16 mouse cellular contexts compared by ENCODE assay signal in the genomic region with DNA sequence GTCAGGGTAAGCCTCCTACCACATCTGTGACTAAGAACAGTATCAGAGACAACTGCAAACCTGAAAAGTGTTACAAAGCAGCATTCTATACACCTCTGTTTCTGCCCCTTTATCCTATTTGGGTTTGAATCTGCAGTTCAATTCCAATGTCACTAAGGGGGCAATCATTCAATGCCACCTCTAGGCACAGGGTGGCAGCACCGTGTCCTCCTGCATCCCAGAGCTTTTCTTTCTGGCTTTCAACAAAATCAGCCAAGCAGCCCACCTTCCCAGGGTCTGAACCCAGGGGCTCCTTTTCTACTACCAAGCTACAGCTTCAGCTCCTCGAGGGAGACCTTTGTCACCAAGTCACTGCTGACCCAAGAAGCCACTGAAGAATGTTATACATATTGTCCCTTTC. TPM values are rescaled to one million over a fixed set of nuclear protein-coding genes. Genes with fewer than 3 reads are reported as not detected.
A peak's percentile ranks its signal among the peaks of the same experiment; 100 is the strongest.
DNase-seq lines count a peak whose midpoint lies in the region; ATAC-seq and TF ChIP-seq lines count a peak whose summit lies in the region.
"Had no signal": no experiment of that assay in that cellular context is flagged by ENCODE, and none has a peak within 500 bp of the region (broad histone marks: within the 10 kb centered on the region; RNA-seq: fewer than 3 reads in every experiment).

No protein-coding gene starts in this region.

- H3K9ac ChIP-seq in intestine, postnatal 0 days (ENCODE audit: low read depth, low read length) = no peak overlapping the region
- no peak overlapping the region for H3K9ac ChIP-seq in intestine, embryonic 15.5 days
- no peak overlapping the region for H3K9ac ChIP-seq in lung, embryonic 14.5 days
- H3K9ac ChIP-seq: liver, embryonic 12.5 days; midbrain, embryonic 15.5 days had no signal

- H3K27me3 ChIP-seq in intestine, postnatal 0 days (replicated peaks; ENCODE audit: control insufficient read depth, insufficient read depth, low read length) = no peaks in the 10 kb centered on the region
- no peaks in the 10 kb centered on the region for H3K27me3 ChIP-seq in intestine, embryonic 15.5 days (replicated peaks)
- H3K27me3 ChIP-seq in lung, embryonic 14.5 days (ENCODE audit: insufficient read depth, low read length) = no peaks in the 10 kb centered on the region
- H3K27me3 ChIP-seq in Patski = no peaks in the 10 kb centered on the region
- H3K27me3 ChIP-seq: embryonic facial prominence, embryonic 13.5 days; liver, embryonic 12.5 days; midbrain, embryonic 15.5 days had no signal

- no peak overlapping the region for H3K27ac ChIP-seq in intestine, postnatal 0 days (ENCODE audit: low read depth, low read length)
- no peak overlapping the region for H3K27ac ChIP-seq in intestine, embryonic 15.5 days
- H3K27ac ChIP-seq in lung, embryonic 14.5 days (ENCODE audit: low read depth) = no peak overlapping the region
- H3K27ac ChIP-seq: embryonic facial prominence, embryonic 13.5 days; liver, embryonic 12.5 days; midbrain, embryonic 15.5 days had no signal

- DNase-seq in lung, embryonic 14.5 days = no peak
- no peak for DNase-seq in lung, postnatal 14 days
- DNase-seq in Patski (ENCODE audit: low read depth, low spot score) = no peak
- no peak for DNase-seq in right cerebral cortex, adult 2 months (ENCODE audit: low spot score in 2 of 2)
- DNase-seq: cerebellum, postnatal 25 days; heart, adult 18-20 months; kidney, postnatal 10 days; lung, postnatal 4 days had no signal

- H3K4me2 ChIP-seq in intestine, postnatal 0 days (replicated peaks; ENCODE audit: low read depth) = no peak overlapping the region
- no peak overlapping the region for H3K4me2 ChIP-seq in intestine, embryonic 15.5 days (replicated peaks)
- H3K4me2 ChIP-seq in lung, embryonic 14.5 days = no peak overlapping the region
- H3K4me2 ChIP-seq: embryonic facial prominence, embryonic 13.5 days; liver, embryonic 12.5 days; midbrain, embryonic 15.5 days had no signal

- H3K4me3 ChIP-seq in intestine, postnatal 0 days (ENCODE audit: low read depth, low read length) = no peak overlapping the region
- no peak overlapping the region for H3K4me3 ChIP-seq in intestine, embryonic 15.5 days (replicated peaks)
- H3K4me3 ChIP-seq in lung, embryonic 14.5 days (ENCODE audit: low read depth, low read length) = no peak overlapping the region
- H3K4me3 ChIP-seq: embryonic facial prominence, embryonic 13.5 days; liver, embryonic 12.5 days; midbrain, embryonic 15.5 days had no signal

- H3K4me1 ChIP-seq in intestine, postnatal 0 days (replicated peaks; ENCODE audit: control insufficient read depth, insufficient read depth, low read length) = no peaks in the 10 kb centered on the region
- no peaks in the 10 kb centered on the region for H3K4me1 ChIP-seq in intestine, embryonic 15.5 days (replicated peaks)
- no peaks in the 10 kb centered on the region for H3K4me1 ChIP-seq in lung, embryonic 14.5 days (ENCODE audit: insufficient read depth)
- H3K4me1 ChIP-seq: embryonic facial prominence, embryonic 13.5 days; liver, embryonic 12.5 days; midbrain, embryonic 15.5 days had no signal

- no peak for ATAC-seq in intestine, postnatal 0 days
- ATAC-seq in intestine, embryonic 15.5 days = no peak
- no peak for ATAC-seq in lung, embryonic 14.5 days (ENCODE audit: insufficient read depth)
- no peak for ATAC-seq in Patski
- peak; percentile 37; the same call in 1 of the 2 replicates for ATAC-seq in megakaryocyte progenitor cell, adult 5-6 weeks (replicated peaks; ENCODE audit: poor library complexity)
- ATAC-seq: activated CD4-positive, CD25-positive, alpha-beta regulatory T cell, adult 4 months; CD4-positive, CD25-positive, alpha-beta regulatory T cell, adult 4 months; liver, embryonic 12.5 days; midbrain, embryonic 15.5 days had no signal

- peaks cover 57% of the 10 kb centered on the region for H3K36me3 ChIP-seq in intestine, postnatal 0 days (ENCODE audit: control insufficient read depth, insufficient read depth)
- H3K36me3 ChIP-seq in intestine, embryonic 15.5 days = peaks cover 16% of the 10 kb centered on the region
- peaks cover 20% of the 10 kb centered on the region for H3K36me3 ChIP-seq in lung, embryonic 14.5 days (ENCODE audit: insufficient read depth)

- POLR2A ChIA-PET in Patski (lab: Charles Lee) = interaction anchor here (0.6 kb wide), 2 partner anchors 12 to 14 kb away, joined by 3 read pairs; no protein-coding TSS in a partner anchor

- in situ Hi-C loops in Patski (cut with MboI; ENCODE audit: low pct_unique_long_range_greater_than_20kb) = no loop called here

- 61% methylated on average over 2 of the region's 2 CpGs for WGBS in intestine, postnatal 0 days
- WGBS in intestine, embryonic 15.5 days = 70% methylated on average over 2 of the region's 2 CpGs
- WGBS in lung, embryonic 14.5 days = 51% methylated on average over 2 of the region's 2 CpGs

- no peaks in the 10 kb centered on the region for H3K9me3 ChIP-seq in intestine, postnatal 0 days (ENCODE audit: control insufficient read depth)
- H3K9me3 ChIP-seq in intestine, embryonic 15.5 days = no peaks in the 10 kb centered on the region
- no peaks in the 10 kb centered on the region for H3K9me3 ChIP-seq in lung, embryonic 14.5 days (ENCODE audit: low read depth, low read length)
- H3K9me3 ChIP-seq: embryonic facial prominence, embryonic 13.5 days; liver, embryonic 12.5 days; midbrain, embryonic 15.5 days had no signal

- TF ChIP-seq CTCF in intestine, postnatal 0 days (IDR thresholded peaks at IDR 0.05; ENCODE audit: low read depth) = peak; percentile 48
- peak; percentile 21; the same call in 1 of the 2 replicates for TF ChIP-seq CTCF in lung, embryonic 14.5 days (IDR thresholded peaks at IDR 0.05; ENCODE audit: low read depth)
- peak; percentile 57 for TF ChIP-seq CTCF in Patski (IDR thresholded peaks at IDR 0.05)

- CTCF ChIA-PET in Patski (lab: Charles Lee) = no interaction called here

RNA-seq across cellular contexts. Expression of a gene that starts 16.6 kb away (rescaled TPM):
- polyA plus RNA-seq in intestine, postnatal 0 days (2015; fragmentation: Nextera tagmentation; extraction: Ambion mirVana) = 78.6 and 82.6 TPM in 2 replicates
- 68.2 and 70.9 TPM in 2 replicates for polyA plus RNA-seq in intestine, embryonic 15.5 days (2015; fragmentation: Nextera tagmentation; extraction: Ambion mirVana)
- polyA plus RNA-seq in lung, embryonic 14.5 days (2014; fragmentation: Nextera tagmentation; extraction: Ambion mirVana) = 47.7 and 51.4 TPM in 2 replicates
- polyA plus RNA-seq in Patski (2021) = 53.8 TPM
- total RNA-seq in megakaryocyte progenitor cell, adult 5-6 weeks (2015) = 34.9 and 36.3 TPM in 2 replicates
- total RNA-seq in megakaryocyte progenitor cell, adult 5-6 weeks (2017) = 27.6 and 28.5 TPM in 2 replicates

RNA-seq across cellular contexts. Expression of a gene that starts 35.9 kb away (rescaled TPM):
- 0.99 and 1.2 TPM in 2 replicates for polyA plus RNA-seq in intestine, postnatal 0 days (2015; fragmentation: Nextera tagmentation; extraction: Ambion mirVana)
- polyA plus RNA-seq in intestine, embryonic 15.5 days (2015; fragmentation: Nextera tagmentation; extraction: Ambion mirVana) = 3.0 and 3.1 TPM in 2 replicates
- 5.0 TPM in 2 replicates for polyA plus RNA-seq in lung, embryonic 14.5 days (2014; fragmentation: Nextera tagmentation; extraction: Ambion mirVana)
- 8.7 TPM for polyA plus RNA-seq in Patski (2021)
- 10.3 and 12.5 TPM in 2 replicates for total RNA-seq in megakaryocyte progenitor cell, adult 5-6 weeks (2015)
- 6.4 and 11.4 TPM in 2 replicates for total RNA-seq in megakaryocyte progenitor cell, adult 5-6 weeks (2017)
